Mouse (Mus musculus): ENCODE measurements around the gene Ugt1a9.

Gene Ugt1a9

DNA sequence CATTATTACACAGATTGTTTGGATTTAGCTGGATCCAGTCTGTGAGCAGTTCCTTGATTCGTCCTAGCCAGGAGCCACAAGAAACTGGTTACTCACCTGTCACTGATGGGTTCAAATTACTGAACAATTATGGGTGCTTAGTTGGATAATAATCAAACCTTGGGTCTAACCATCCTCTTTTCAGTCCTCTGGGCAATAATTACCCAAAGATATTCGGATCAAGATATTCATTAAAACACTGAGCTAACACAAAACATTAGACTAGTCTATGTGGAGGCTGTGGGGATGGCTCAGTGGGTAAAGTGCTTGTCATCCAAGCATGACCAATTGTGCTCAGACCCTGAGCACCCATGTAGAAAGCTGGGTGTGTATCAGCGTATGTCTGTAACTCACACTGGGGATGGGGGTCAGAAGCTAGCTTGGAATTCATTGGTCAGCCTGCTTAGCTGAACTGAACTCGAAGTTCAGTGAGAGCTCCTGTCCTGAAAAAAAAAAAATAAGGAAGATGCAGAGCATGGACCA is 165.4 kb downstream of the Ugt1a9 start:
- DNase-seq, result no peak

DNA sequence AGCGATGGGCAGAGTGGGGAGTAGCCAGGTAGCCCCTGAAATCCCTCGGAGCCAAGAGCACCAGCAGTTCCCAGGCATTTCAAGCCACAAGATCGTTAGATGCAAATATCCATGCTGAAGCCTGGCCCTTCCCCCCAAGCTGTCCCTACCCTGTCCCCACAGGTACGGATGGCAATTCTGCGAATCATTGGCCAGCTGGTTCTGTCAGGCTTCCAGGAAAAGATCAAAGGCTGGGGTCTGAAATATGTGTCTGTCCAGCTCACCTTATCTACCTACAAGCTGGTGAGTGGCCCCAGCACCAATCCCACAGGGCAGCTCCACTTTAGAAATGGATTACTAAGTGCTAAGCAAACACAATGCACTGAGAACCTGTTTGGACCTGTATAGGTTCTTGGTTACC is 166.7 kb downstream of the Ugt1a9 start:
- DNase-seq, result peak in 1 of 2 experiments; percentile 48

DNA sequence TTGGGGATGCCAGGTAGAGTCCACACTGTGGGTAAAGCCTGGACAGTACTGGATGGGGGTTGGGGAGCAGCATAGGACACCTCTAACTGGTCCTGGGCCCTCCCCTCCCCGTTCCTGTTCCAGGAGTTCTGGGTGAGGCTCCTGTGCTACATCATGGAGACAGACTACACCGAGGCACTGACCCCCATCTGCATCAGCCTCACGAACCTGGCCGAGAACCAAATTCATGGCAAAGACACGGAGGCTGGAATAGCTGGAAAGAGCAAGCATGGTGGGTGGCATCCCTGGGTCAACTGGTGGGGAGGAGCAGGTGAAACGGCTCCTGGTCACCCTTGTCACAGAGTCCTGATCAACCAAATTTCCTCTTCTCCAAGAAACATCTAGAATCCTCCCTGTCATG is 168.2 kb downstream of the Ugt1a9 start:
- no peak for DNase-seq

DNA sequence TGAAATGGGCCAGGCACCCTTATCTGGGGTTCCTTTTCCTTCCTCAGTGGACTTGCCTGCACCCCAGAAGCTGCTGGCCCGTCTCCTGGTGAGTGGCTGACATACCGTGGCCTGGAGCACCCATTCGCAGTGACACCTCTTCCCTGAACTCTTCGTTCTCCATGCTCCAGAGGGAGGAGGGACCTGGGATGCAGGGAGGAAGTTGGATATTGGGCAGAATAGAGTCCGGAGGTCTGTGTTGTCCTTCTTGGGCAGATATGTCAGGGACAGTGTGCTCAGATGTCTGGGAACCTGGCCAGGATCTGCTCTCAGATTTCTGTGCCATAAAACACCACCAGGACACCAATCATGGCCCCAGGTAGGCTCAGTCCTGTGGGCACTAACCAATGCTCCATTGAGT is 169.5 kb downstream of the Ugt1a9 start:
- DNase-seq, result no peak

DNA sequence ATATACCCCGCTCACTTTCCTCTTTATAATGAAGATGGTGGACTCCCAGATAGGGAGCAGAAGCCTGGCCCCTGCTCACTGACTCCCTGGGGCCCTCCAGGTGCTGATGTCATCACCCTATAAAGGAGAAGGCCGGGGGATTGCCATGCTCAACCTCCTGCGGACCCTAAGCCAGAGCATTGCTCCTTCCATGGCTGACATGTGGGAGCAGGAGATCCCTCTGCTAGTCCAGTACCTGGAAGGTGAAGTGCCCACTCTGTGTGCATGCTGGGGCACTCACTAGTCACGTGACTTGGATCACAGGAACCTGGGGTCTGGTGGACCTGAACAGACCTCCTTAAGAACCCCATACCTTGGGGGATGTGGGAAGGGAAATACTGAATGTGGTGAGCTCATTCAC is 170.0 kb downstream of the Ugt1a9 start:
- DNase-seq, result no peak

DNA sequence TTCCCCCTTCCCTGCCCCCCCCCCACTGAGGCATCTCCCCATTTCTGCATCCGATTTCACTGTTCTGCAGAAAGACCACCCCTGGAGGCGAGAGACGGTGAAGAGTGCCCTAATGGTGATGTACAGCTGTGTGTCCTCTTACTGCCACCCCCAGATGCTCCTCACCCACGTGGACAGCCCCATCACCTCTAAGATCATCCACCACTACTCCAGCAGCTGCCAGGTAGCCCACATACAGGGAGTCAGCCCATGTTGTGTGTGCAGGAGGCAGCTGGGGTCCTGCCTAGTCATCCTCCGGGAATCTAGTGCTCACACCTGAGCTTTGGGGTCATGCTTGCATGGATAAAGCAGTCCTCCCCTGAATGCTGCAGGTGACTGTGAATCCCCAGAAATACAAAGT is 173.3 kb downstream of the Ugt1a9 start:
- no peak for DNase-seq

DNA sequence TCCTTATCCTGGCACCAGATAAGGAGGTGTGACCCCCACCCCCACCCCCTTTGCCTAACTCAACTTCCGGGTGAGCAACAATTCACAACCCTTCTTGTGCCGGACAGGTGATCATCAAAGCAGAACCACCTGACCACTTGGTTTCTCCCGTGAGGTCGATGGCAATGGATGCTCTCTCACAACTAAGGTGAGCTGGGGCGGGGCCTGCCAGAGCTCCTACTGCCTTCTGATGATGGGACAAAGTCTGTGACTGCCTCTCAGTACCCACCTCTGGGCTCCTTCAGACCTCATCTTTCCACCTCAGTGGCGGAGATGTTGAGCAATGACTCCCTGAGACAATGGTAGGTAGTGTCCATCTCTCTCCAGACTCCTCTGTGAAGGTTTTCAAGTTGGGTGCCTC is 175.3 kb downstream of the Ugt1a9 start:
- no peak for DNase-seq

DNA sequence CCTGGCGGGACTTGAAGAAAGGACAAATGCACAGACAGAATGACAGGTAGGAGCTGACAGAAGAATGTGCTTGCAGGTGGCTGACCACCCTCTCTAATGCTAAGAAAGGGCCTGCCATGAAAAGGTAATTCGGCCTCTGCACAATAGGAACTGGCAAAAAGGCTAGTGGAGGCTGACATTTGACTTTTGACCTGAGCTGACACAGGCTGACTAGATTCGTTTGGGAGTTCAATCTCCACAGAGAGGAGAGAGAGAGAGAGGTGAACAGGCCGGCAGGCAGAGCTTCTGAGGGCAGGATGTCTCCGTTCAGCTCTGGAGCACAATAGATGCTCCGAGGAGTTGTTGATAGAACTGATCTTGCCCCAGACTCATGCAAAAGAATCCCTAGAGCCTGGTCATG is 175.8 kb downstream of the Ugt1a9 start:
- DNase-seq, result no peak

DNA sequence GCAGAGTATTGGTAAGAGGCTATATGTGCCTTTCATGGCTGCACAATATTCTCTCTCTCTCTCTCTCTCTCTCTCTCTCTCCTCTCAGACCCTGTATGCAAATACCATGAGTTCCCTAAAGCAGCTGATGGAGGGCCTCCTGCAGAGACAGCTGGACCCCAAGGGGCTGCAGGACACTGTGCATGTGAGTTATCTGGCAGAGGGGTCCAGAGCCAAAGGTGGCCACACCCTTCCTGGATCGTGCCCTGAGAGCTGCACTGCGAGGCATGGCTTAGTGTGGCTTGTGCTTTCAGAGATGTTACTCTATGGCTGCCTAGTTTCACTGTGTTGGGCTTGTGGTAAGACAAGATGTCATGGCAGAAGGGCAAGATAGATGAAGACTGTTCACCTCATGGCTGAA is 177.1 kb downstream of the Ugt1a9 start:
- no peak for DNase-seq

DNA sequence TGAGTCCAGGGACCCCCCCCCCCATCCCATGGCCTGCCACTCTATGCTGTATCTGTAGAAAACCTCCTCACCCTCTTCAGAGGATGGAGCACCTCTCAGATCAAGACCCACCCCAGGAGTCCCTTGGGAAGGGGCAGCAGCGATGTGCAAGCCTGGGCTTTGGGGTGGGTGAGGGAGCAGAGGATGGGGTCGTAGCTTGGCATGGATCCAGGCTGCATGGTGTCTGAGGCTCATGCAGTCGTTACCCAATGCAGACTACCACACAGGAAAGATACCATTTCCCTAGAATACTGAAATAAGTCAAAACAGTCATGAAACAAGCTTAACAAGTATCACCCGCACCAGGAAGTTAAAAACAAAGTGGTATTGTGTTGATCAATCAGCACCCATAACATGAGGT is 178.1 kb downstream of the Ugt1a9 start:
- DNase-seq, result no peak

DNA sequence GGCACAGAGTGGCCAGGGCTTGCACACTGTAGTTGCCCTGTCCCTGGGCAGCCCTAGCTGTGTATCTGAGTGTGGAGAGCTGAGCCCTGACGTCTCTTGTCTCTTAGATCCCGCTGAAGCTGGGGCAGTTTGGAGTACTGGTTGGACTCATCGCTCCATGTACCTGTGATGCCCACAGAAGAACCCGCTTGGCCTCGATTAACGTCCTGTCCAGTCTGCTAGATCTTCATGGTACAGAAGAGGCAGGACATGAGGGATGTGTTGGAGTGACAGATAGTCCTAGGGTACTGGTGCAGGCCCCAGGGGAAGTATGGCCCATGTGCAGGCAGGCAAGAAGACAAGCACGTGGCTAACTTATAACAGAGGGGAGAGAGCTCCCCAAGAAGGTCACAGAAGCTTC is 179.0 kb downstream of the Ugt1a9 start:
- DNase-seq, result no peak

DNA sequence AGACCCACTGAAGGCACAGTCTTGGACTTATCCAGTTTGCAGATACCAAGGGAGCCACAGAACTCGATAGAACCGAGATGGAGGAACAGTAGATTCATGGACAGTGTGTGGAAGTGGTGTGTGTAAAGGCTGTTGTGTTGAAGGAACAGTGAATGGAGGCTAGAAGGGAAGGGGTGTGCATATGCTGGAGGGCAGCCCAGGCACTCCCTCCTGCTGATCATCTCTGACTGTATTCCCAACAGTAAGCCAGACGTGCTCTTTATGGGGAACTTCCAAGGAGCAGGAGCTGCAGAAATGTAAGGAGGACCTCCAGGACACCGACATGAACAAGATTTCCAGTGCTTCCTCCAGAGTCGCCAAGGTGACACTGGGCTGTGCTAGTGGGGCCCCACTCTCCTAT is 179.4 kb downstream of the Ugt1a9 start:
- no peak for DNase-seq

DNA sequence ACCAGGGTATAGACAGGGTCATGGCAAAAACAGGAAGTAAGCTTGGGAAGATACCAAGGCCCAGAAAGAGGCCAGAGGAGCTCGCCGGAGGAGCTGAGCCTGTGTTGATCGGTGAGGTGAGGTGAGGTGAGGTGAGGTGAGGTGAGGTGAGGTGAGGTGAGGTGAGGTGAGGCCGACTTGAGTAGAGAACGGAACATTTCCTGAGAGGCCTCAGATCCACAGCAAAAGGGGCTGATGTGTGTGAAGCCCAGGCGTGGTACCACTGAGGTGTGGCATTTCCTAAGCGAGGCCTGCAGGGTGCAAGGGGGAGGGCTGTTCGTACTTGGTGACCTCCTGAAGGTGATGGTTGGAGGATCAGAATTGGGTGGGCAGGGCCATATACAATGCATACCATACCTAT is 182.5 kb downstream of the Ugt1a9 start:
- DNase-seq, result no peak

DNA sequence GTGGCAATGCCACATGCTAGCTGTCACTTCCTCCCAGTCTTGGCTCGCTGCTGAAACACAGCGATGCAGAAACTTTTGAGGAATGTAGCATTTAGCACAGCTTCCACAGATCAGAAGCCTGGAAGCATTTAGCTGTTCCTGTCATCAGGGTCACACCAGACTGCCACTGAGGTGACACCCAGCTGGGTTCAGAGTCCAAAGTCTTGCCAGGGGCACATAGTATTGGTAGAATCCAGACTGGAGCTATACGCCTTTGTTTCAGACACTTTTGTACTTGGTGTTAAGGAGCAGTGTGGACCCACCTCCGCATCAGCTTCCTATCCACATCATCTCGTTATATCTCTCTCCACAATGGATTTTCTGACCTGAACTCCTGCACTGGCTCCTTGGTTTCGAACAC is 182.9 kb downstream of the Ugt1a9 start:
- DNase-seq, result no peak

DNA sequence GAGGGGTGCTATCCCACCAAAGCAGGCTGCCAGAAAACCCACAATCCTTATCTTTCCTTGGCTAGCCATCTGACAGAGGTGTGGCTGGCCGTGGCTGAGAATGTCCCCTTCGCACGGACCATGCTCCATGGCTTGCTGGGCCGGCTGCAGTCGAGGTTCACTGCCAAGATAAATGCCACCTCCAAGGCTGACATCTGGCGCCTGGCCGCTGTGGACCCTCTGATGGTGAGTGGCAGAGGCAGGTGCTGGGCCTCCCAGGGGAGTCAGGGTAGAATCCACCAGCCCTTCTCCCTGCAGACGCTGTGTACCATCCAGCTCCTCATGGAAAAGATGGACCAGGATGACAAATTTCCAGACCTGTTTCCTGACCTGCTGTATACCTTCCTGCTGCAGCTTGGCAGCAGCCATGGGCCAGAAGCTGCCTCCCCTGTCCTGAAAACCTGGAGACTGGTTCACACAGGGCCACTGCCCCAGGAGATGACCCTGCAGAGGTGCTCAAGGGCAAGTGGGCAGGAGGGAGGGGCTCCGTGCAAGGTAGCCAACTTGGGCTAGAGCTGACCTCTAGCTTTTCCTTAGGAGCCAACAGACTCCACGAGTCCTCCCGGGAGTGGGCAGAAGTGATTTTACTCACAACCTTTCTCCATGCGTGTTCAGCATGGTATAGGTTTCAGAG is 184.3 kb downstream of the Ugt1a9 start:
- no peak for DNase-seq

DNA sequence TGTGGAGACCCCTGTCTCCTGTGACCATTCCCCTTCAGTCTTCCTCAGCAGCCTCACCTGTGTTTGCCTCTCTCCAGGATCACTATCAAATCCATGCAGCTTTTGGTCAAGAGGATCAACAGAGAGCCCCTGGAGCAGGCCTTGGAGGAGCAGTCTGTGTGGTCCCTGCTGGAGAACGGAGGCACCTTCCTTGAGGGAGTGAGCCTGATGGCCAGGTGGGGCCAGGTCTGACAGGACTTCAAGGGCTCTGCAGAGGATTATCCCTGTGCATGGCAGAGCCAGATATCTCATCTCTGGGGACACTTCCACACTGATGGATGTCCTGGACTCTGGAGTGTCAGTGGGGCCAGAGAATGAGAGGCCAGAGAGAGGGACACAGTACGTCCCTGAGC is 184.9 kb downstream of the Ugt1a9 start:
- no peak for DNase-seq

DNA sequence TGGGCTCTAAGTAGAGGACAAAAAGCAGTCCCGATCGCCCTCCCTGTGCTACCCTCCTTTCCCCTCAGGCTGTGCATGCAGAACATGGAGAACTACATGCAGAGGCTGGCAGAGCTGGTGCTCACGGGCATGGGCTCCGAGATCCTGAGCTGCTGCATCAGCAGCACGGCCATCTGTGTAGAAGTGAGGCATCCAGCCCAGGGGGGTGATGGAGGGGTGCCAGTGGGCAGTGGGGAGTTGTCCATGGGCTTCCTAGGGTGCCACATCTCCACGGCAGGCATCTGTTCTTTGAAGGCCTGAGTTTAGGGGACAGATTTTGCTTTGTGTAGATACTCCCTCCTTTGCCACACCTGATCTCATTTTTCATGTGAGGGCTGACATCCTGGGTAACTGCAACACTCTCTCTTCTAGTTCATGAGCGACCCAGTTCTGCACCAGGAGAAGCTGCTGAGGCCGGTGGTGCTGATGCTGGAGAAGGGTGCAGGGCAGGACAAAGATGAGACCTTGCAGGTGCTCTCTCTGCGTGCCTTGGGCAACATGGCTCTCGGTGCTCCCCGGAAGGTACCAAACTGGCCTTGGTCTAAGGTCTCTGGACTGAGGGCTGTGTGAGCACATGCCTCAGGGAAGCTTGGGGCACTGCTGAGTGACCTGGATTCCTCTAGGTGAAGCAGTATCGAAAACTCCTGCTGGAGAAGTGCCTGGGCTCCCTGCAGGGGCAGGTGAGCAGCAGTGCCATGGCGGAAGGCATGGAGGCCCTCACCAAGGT is 185.6 kb downstream of the Ugt1a9 start:
- DNase-seq, result no peak

DNA sequence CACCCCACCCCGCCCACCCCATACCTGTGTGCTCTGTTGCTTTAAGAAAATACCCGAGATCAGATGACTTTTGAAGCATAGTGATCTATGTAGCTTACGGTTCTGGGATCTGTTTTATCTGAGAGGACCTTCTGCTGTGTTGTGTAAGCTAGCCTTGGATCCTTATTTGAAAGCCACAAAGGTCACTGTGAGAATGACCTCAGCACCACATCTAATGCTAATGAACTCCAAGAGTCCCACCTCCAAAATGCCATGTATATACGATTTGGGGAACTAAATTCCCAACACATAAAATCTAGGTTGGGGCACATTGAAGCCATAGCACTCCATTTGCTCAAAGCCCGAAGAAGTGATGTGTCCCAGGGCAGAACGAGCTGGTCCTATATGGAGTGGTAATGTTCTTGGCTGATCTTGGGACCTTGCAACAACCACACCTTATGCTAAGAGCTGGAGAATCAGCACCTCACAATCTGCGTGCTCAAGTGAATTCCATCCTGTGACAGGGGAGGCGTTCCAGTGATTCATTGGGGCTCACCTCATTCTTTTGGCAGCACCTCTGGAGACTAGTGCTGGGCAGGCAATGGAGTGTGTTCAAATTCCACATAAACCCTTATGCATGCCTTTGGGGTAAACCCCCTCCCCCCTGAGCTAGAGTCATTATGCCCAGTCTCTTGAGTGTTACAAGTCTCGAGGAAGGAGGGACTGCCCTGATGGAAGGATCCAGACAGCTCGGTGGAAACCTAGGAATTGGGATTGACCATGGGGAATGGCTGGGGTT is 186.5 kb downstream of the Ugt1a9 start:
- DNase-seq, result peak in 1 of 2 experiments; percentile 51

DNA sequence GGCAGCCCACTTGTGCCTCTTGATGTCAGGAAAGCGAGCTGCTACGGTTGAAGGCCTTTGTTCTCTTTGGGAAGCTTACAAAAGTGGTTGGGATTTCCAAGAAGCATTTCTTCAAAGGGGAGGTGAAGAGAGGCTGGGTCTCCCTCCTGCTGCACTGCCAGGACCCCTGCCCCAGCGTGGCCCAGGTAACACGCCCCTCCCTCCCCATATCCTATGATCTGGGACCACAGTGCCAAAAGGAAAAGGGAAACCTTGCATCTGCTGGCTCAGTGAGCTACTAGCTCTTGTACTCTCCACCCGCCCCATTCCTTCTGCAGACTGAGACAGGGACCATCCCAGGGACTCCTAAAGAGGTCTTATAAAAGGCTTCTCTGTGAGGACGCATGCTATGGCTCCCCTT is 187.1 kb downstream of the Ugt1a9 start:
- no peak for DNase-seq

DNA sequence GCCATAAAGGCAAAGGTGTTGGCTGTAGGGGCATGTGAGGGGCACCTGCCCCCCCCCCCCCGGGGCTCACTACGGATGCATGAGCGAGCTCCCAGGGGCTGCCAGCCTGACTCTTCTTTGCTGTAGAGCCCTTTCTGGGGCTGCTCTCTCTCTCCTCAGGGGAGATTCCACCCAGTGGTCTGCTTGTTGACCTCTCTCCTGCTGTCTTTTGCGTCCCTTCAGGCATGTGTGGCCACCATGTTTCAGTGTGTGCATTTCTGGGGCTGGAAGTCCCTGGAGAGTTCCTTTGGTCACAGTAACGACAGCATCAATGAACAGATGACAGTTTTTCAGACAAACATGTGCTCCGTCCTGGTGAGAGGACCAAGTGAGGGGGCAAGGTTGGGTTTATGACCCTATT is 187.8 kb downstream of the Ugt1a9 start:
- no peak for DNase-seq

DNA sequence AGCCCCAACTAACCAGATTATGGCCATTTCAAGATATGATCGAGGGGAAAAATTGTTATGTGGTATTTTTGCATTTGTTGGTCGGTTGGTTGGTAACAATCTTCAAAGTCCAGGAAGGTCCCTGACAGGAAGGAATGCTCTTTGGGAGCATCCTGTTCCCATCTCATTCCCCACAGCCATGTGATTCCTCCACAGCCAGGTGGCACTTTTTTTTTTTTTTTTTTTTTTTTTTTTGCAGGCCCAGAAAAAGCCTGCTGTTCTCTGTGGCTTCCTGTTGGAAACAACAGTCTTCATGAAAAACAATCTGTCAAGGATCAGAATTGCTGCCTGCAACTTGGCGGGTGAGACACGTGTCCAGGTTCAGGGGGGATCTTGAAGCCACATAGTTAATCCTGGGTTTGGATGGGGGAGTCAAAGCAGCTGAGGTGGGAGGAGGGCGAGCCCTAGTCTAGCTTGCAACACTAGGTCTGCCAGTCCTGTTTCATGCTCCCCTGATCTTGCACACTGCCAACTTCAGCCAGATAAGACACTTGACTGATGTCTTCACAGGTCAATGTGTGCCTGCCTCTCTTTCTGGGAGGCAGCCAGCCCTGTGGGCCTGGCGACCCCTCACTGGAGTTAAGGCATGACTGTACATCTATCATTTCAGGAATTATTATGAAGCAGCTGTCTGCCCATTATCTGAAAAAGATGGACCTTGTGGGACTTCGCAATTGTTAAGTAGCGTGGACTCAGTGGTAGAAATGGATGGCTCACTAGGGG is 188.5 kb downstream of the Ugt1a9 start:
- DNase-seq, result no peak

DNA sequence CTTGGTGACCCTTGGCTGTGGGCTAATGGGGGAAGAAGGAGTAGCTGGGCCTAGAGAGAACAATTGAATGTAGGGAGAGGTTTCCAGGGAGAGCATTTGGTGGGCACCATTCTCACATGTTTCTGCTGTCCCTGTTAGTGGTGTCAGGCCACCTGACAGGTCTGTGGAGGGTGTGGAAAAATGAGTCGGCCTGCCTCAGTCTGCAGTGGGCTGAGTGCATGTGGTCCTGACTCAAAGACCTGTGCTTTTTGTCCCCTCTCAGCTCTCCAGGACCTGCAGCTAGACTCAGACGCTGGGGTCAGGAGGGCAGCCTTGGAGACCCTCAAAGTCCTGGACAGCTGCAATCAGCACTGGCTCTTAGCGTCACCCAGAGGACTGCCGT is 189.0 kb downstream of the Ugt1a9 start:
- DNase-seq, result no peak

DNA sequence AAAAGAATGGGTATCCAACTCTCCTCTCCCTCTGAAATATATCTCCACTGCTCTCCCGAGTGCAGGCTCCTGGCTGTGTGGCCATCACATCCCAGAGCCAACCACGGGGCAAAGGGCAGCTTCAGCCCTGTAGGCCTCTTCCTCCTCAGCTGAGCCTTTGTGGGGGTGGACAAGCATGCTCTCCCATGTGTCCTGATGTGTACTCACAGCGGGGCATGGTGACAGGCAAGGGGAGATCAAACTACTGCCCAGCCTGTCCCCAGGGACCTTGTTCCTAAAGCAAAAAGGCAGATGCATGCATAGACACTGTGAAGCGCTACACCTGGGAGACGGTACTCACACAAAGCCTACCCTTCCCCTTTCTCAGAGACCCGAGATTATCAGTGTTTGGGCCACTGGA is 189.5 kb downstream of the Ugt1a9 start:
- no peak for DNase-seq
